In genomic region chr11:63413106-63413505, GRCm38 (mm10) we compare ENCODE assay signal across 9 mouse cellular contexts.
DNase-seq lines count a peak whose midpoint lies in the region; ATAC-seq lines count a peak whose summit lies in the region.
"Had no signal": no experiment of that assay in that cellular context is flagged by ENCODE, and none has a peak within 500 bp of the region (broad histone marks: within the 10 kb centered on the region; RNA-seq: fewer than 3 reads in every experiment).

No protein-coding gene starts in this region.

- DNase-seq in neural tube, embryonic 11.5 days (ENCODE audit: low spot score) = no peak
- no peak for DNase-seq in neural tube, embryonic 10.5 days (ENCODE audit: extremely low spot score, low spot score)
- no peak for DNase-seq in left cerebral cortex, postnatal 4 days
- no peak for DNase-seq in urinary bladder, postnatal 10 days (ENCODE audit: low spot score)
- no peak for DNase-seq in ovary, postnatal 10 days (ENCODE audit: low spot score)
- DNase-seq in frontal cortex, adult 2 months (ENCODE audit: extremely low spot score in 1 of 2, low spot score in 1 of 2) = no peak

- intact Hi-C loops in left cerebral cortex, postnatal 4 days (cut with DNase I) = no loop called here

- 13% methylated on average over 13 of the region's 13 CpGs for WGBS in neural tube, embryonic 11.5 days
- WGBS in hindbrain, embryonic 15.5 days = 10% methylated on average over 13 of the region's 13 CpGs
- 18% methylated on average over 13 of the region's 13 CpGs for WGBS in liver, embryonic 16.5 days (ENCODE audit: insufficient replicate concordance)

- H3K4me2 ChIP-seq in neural tube, embryonic 11.5 days (ENCODE audit: low read depth) = peak overlapping the region; percentile 31
- peak overlapping the region; percentile 51 for H3K4me2 ChIP-seq in hindbrain, embryonic 15.5 days
- peak overlapping the region; percentile 22; the same call in 1 of the 2 replicates for H3K4me2 ChIP-seq in liver, embryonic 16.5 days (ENCODE audit: low read depth, low read length)

- no peak overlapping the region for H3K4me3 ChIP-seq in neural tube, embryonic 11.5 days (ENCODE audit: low read depth, low read length)
- H3K4me3 ChIP-seq in hindbrain, embryonic 15.5 days = peak overlapping the region; percentile 23
- no peak overlapping the region for H3K4me3 ChIP-seq in liver, embryonic 16.5 days (ENCODE audit: low read depth, low read length)

- no peaks in the 10 kb centered on the region for H3K27me3 ChIP-seq in neural tube, embryonic 11.5 days (ENCODE audit: control insufficient read depth, insufficient read depth, low read length)
- peaks cover 11% of the 10 kb centered on the region; the same call in 1 of the 2 replicates for H3K27me3 ChIP-seq in hindbrain, embryonic 15.5 days
- H3K27me3 ChIP-seq in liver, embryonic 16.5 days (ENCODE audit: control insufficient read depth, insufficient read depth, low read depth, low read length) = no peaks in the 10 kb centered on the region

- no peak for ATAC-seq in neural tube, embryonic 11.5 days (ENCODE audit: insufficient read depth, low FRiP score, low TSS enrichment)
- no peak for ATAC-seq in hindbrain, embryonic 15.5 days (ENCODE audit: low FRiP score, low read depth)
- ATAC-seq in liver, embryonic 16.5 days (ENCODE audit: low read depth) = no peak
- ATAC-seq: Patski had no signal

- no peak overlapping the region; the same call in 1 of the 2 replicates for H3K9ac ChIP-seq in neural tube, embryonic 11.5 days (ENCODE audit: low read length)
- H3K9ac ChIP-seq in hindbrain, embryonic 15.5 days = no peak overlapping the region
- no peak overlapping the region for H3K9ac ChIP-seq in liver, embryonic 16.5 days (ENCODE audit: low read depth, low read length)

- no peaks in the 10 kb centered on the region for H3K9me3 ChIP-seq in neural tube, embryonic 11.5 days (ENCODE audit: control insufficient read depth, low read length)
- no peaks in the 10 kb centered on the region for H3K9me3 ChIP-seq in hindbrain, embryonic 15.5 days
- H3K9me3 ChIP-seq in liver, embryonic 16.5 days (replicated peaks; ENCODE audit: control insufficient read depth, low read length) = no peaks in the 10 kb centered on the region

- no peaks in the 10 kb centered on the region for H3K36me3 ChIP-seq in neural tube, embryonic 11.5 days (ENCODE audit: control insufficient read depth, insufficient read depth, low read length)
- no peaks in the 10 kb centered on the region for H3K36me3 ChIP-seq in hindbrain, embryonic 15.5 days
- no peaks in the 10 kb centered on the region for H3K36me3 ChIP-seq in liver, embryonic 16.5 days (ENCODE audit: control insufficient read depth, insufficient read depth)

- H3K4me1 ChIP-seq in neural tube, embryonic 11.5 days (ENCODE audit: control insufficient read depth, insufficient read depth, low read length) = peaks cover 6% of the 10 kb centered on the region; the same call in 1 of the 2 replicates
- H3K4me1 ChIP-seq in hindbrain, embryonic 15.5 days (replicated peaks) = peaks cover 15% of the 10 kb centered on the region
- H3K4me1 ChIP-seq in liver, embryonic 16.5 days (ENCODE audit: control insufficient read depth, low read depth, low read length) = no peaks in the 10 kb centered on the region

- H3K27ac ChIP-seq in neural tube, embryonic 11.5 days (ENCODE audit: low read depth, low read length) = peak overlapping the region; percentile 15; the same call in 1 of the 2 replicates
- H3K27ac ChIP-seq in hindbrain, embryonic 15.5 days (replicated peaks) = no peak overlapping the region
- H3K27ac ChIP-seq in liver, embryonic 16.5 days (ENCODE audit: low read length) = no peak overlapping the region
